Mouse (Mus musculus) midbrain, embryonic 14.5 days (tissue): ENCODE data around the gene Eif2s3y. TPM values are rescaled to one million over a fixed set of nuclear protein-coding genes. Genes with fewer than 3 reads are reported as not detected.

ENCODE experiments used
- ATAC-seq: fragments of 200-750 bp; cut with Nextera tagmentation; 2 replicates; pipeline ENCODE4 v1.8.0; 2017; ENCODE audit warnings: moderate number of reproducible peaks, moderate library complexity; ENCODE audit not compliant: low FRiP score, low TSS enrichment
- DNase-seq: peaks from one replicate; pipeline ENCODE4 v3.0.0-alpha.2; 2015
- H3K27ac ChIP-seq: fragments of 300-500 bp; sonication (generic); replicated peaks from 2 replicates; pipeline ENCODE4 v1.5.1; 2014; ENCODE audit warnings: mild to moderate bottlenecking, low read depth, low read length, moderate library complexity
- H3K27me3 ChIP-seq: fragments of 300-500 bp; sonication (generic); 2 replicates; pipeline ENCODE4 v1.6.1; 2014; ENCODE audit warnings: low read length, control low read depth, mixed read lengths; ENCODE audit not compliant: control insufficient read depth, insufficient read depth
- H3K36me3 ChIP-seq: fragments of 300-500 bp; sonication (generic); 2 replicates; pipeline ENCODE4 v1.6.1; 2014; ENCODE audit warnings: low read length, control low read depth; ENCODE audit not compliant: control insufficient read depth, insufficient read depth
- H3K4me1 ChIP-seq: fragments of 300-500 bp; sonication (generic); 2 replicates; pipeline ENCODE4 v1.6.1; 2014; ENCODE audit warnings: mild to moderate bottlenecking, antibody characterized with exemption, low read length, control low read depth; ENCODE audit not compliant: control insufficient read depth, insufficient read depth
- H3K4me2 ChIP-seq: fragments of 300-500 bp; sonication (generic); 2 replicates; pipeline ENCODE4 v1.6.1; 2014; ENCODE audit warnings: mild to moderate bottlenecking, low read length, moderate library complexity
- H3K4me3 ChIP-seq: fragments of 300-500 bp; sonication (generic); replicated peaks from 2 replicates; pipeline ENCODE4 v1.5.1; 2014; ENCODE audit warnings: low read depth, low read length
- H3K9ac ChIP-seq: fragments of 300-500 bp; sonication (generic); replicated peaks from 2 replicates; pipeline ENCODE4 v1.6.1; 2014; ENCODE audit warnings: mild to moderate bottlenecking, low read length, moderate library complexity
- H3K9me3 ChIP-seq: fragments of 300-500 bp; sonication (generic); 2 replicates; pipeline ENCODE4 v1.6.1; 2016; ENCODE audit warnings: low read length, control low read depth, mixed read lengths; ENCODE audit not compliant: control insufficient read depth
- WGBS: fragments of 180-500 bp; shearing (Covaris S2); extraction: QIAGEN DNeasy Blood & Tissue Kit; methylation state at CpG from one replicate; pipeline ENCODE4 v1.1.7; 2014; 5-methylcytosine and 5-hydroxymethylcytosine counted together
- microRNA-seq: library from miRNA; unstranded; fragments of <30 nt; microRNA quantifications from one replicate; pipeline ENCODE4, GENCODE M21; 2016
- polyA plus RNA-seq: library from polyadenylated mRNA; unstranded; fragments of >200 nt; fragmentation: Nextera tagmentation; extraction: Ambion mirVana; gene quantifications from 2 replicates; pipeline ENCODE4 v1.2.1, GENCODE M21; 2014

Gene Eif2s3y
- 91.6 TPM in 1 of 2 replicates, not detected in the other for polyA plus RNA-seq

GRCm38 (mm10) chrY:1009882-1010751 lies at the start of gene Eif2s3y:
TSS of gene Eif2s3y (plus strand) at chrY:1010543.
- 34% methylated on average over 26 of the region's 31 CpGs for WGBS
- DNase-seq: peak; percentile 81
- no peak within 1 kb of the TSS for H3K27ac ChIP-seq

More at GRCm38 (mm10) chrY:1009882-1010751, at the start of gene Eif2s3y:
- Histone ChIP-seq H3K36me3 (no peaks in the 10 kb centered on the region), H3K9ac (peak within 1 kb of the TSS; percentile 29; the same call in 1 of the 2 replicates), H3K4me3 (peak within 1 kb of the TSS; percentile 39), H3K9me3 (no peaks in the 10 kb centered on the region), H3K4me1 (no peaks in the 10 kb centered on the region), H3K27me3 (no peaks in the 10 kb centered on the region), H3K4me2 (peak within 1 kb of the TSS; percentile 42)
- peak; percentile 91 for ATAC-seq

Small RNA genes within 50 kb of the gene (microRNA-seq; reads per million reads assigned to microRNA genes)
- not detected for gene Gm47281

Other genes with a start within 250 kb of the Eif2s3y start
- not detected in 2 replicates for gene Zfy1, start 213.1 kb upstream of the Eif2s3y start, polyA plus RNA-seq
- 0.29 TPM in 1 of 2 replicates, not detected in the other for gene Uba1y, start 191.9 kb upstream of the Eif2s3y start, polyA plus RNA-seq
- 28.9 TPM in 1 of 2 replicates, not detected in the other for gene Kdm5d, start 112.8 kb upstream of the Eif2s3y start, polyA plus RNA-seq
- gene Uty, start 235.2 kb downstream of the Eif2s3y start, polyA plus RNA-seq: 20.4 TPM in 1 of 2 replicates, not detected in the other